Mouse (Mus musculus): Measurements from ENCODE around the gene Hist1h2ah. TPM values are rescaled to one million over a fixed set of nuclear protein-coding genes. Genes with fewer than 3 reads are reported as not detected.
A peak's percentile ranks its signal among the peaks of the same experiment; 100 is the strongest.

The Hist1h2ah gene
- total RNA-seq, 4 experiments from 2014 or later: 3.0 to 6.5 (median 5.3) TPM; not detected in 1

GRCm38 (mm10) chr13:22039951-22040463 lies 4.6 kb upstream of the Hist1h2ah start:
- no peak for DNase-seq (ENCODE audit: low spot score in 2 of 2)

- no peak for DNase-seq (ENCODE audit: low spot score in 2 of 2)
Observed at GRCm38 (mm10) chr13:22039364-22039763, 4.0 kb upstream of the Hist1h2ah start.

DNA sequence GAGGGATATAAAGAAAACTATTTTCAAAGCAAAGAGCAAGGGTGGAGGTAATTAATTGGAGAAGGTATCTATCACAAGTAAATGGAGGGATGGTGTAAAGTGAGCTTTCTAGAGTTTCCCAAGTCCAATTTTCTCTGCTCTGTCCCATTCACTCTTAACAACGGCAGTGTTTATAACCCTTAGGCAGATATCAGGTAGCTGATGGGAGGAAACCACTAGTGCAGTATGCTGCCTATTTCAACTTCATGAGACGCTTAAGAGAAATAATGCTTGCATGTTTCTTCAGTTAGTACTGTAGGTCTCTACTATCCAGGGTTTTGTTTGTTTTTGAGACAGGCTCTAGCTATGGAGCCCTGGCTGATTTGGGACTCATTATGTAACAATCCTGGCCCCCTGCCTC lies 2.0 kb upstream of the Hist1h2ah start:
- DNase-seq (ENCODE audit: low spot score in 2 of 2): no peak

DNA sequence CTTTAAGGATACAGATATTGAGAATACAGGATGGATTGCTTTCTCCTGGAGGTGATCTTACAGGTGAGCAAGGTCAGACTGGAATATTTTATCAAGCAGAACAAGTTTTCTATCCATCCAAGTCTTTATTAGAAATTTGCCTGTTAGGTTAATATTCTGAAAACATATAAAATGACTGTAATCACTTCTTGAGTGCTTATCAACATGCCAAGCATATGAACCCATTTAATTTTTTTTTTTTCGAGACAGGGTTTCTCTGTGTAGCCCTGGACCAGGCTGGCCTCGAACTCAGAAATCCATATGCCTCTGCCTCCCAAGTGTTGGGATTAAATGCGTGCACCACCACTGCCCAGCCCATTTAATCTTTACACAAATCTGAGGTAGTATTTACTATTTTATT lies 1.6 kb upstream of the Hist1h2ah start:
- no peak for DNase-seq (ENCODE audit: low spot score in 2 of 2)

- DNase-seq (ENCODE audit: low spot score in 2 of 2): no peak
Observed at GRCm38 (mm10) chr13:22036149-22036956, 985 bp upstream of the Hist1h2ah start.

GRCm38 (mm10) chr13:22034443-22035266 lies 713 bp downstream of the Hist1h2ah start:
- DNase-seq (ENCODE audit: low spot score in 2 of 2): no peak

DNA sequence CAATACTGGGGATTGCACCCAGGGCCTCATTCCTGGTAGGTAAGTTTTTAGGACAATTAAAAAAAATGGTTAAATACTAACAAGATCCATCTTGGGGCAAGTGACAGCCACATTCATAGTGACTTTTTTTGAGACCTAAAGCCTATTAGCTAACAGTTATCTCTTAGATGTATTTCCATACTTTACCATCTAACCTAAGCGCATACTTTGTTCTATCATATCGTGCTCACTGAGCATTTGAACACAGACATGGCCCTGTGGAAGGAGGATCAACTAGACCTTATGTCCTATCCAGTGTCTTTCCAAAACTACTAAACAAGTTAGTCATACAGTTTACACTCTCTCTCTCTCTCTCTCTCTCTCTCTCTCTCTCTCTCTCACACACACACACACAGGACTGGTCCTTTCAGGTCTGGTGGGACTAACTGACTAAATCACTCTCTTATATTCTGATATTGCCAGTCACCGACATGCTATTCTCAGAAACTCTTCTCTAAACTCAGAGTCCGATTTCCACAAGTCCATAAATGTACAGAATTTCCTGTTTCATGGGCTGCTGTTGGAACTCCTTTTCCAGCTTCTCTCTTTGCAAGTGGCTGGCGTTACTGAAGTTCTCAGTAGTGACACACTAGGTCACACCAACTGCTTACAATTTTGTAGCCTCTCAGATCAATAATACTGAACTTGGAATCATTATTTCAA lies 1.5 kb downstream of the Hist1h2ah start:
- no peak for DNase-seq (ENCODE audit: low spot score in 2 of 2)

- no peak for DNase-seq (ENCODE audit: low spot score in 2 of 2)
Observed at GRCm38 (mm10) chr13:22030493-22030892, 4.9 kb downstream of the Hist1h2ah start.

GRCm38 (mm10) chr13:22029928-22030327 lies 5.4 kb downstream of the Hist1h2ah start:
- no peak for DNase-seq (ENCODE audit: low spot score in 2 of 2)

DNA sequence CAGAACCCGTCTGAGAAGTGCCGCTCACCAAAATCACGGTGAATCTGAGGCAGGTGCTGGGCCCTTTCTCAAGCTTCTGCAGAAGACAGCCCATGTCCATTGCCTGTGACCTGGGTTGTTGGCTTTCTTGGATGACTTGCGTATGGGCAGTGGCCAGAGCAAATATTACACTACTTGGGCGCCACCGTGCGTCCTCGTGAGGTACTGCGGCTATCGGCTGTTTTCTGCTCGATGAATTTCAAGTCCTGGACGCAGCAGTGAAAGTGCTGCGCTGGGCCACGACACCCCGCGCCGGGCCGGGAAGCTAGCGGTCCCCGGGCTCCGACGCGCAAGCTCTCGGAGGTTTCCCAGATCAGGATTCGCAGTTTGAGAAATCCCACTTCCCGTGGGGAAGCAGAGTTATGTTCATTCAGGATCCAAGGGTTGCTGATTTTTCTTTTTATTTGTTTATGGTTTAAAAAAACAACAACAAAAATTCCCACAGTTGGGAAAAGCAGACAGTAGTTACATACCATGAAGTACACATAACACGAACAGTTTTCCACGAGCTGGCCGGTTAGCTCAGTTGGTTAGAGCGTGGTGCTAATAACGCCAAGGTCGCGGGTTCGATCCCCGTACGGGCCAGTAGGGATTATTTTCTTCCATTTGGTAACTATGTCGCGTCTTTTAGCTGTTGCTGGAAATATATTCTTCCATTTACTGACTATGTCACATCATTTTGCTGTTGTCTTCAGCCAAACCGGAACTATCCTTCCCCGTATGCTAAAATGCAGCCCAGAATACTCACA lies 6.5 kb downstream of the Hist1h2ah start:
- peak; percentile 95 to 96 for DNase-seq (ENCODE audit: low spot score in 2 of 2)

GRCm38 (mm10) chr13:22026058-22027031 lies 9.0 kb downstream of the Hist1h2ah start:
- peak; percentile 67 to 70 for DNase-seq (ENCODE audit: low spot score in 2 of 2)

- peak; percentile 63 to 69 for DNase-seq (ENCODE audit: low spot score in 2 of 2)
Observed at GRCm38 (mm10) chr13:22022241-22022640, 13.1 kb downstream of the Hist1h2ah start.

- DNase-seq (ENCODE audit: low spot score in 2 of 2): no peak
Observed at GRCm38 (mm10) chr13:22021581-22021980, 13.8 kb downstream of the Hist1h2ah start.

GRCm38 (mm10) chr13:22020901-22021339 lies 14.4 kb downstream of the Hist1h2ah start:
- peak; percentile 47 to 63 for DNase-seq (ENCODE audit: low spot score in 2 of 2)

- DNase-seq (ENCODE audit: low spot score in 2 of 2): no peak
Observed at GRCm38 (mm10) chr13:22019934-22020835, 15.2 kb downstream of the Hist1h2ah start.

DNA sequence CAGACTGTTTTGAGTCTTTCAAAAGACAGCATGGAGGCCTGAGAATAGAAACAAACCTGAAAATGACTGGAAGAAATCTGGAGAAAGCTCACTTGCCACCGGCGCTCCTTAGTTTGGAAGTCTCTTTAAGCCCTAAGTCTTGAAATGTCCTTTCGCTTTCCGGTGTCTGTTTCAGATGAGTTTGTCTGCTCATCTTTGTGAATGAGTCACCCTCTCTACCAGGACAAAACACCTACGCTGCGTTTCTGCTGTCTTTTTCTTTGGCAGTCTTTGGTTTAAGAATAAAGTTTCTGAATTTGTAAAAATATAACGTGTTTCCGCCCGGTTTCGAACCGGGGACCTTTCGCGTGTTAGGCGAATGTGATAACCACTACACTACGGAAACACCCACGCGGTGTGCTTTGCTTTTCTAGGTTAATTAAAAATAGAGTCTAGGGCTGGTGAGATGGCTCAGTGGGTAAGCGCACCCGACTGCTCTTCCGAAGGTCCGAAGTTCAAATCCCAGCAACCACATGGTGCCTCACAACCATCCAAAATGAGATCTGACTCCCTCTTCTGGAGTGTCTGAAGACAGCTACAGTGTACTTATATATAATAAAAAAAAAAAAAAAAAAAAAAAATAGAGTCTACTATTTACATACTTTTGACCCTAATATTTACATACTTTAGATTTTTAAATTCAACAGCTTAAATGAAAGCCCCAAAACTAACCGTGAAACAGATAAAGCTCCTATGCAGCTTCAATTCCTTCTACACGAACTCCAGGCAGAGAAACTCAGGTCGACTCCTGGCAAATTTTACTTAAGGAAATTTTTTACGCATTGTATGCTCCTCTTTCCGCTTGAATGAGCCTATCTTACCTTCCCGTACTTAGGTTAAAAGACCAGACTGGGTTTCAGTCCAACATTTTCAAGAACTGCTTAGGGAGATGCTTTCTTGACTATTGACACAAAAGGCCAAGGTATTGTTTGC lies 19.6 kb downstream of the Hist1h2ah start:
- peak; percentile 60 to 62 for DNase-seq (ENCODE audit: low spot score in 2 of 2)

DNA sequence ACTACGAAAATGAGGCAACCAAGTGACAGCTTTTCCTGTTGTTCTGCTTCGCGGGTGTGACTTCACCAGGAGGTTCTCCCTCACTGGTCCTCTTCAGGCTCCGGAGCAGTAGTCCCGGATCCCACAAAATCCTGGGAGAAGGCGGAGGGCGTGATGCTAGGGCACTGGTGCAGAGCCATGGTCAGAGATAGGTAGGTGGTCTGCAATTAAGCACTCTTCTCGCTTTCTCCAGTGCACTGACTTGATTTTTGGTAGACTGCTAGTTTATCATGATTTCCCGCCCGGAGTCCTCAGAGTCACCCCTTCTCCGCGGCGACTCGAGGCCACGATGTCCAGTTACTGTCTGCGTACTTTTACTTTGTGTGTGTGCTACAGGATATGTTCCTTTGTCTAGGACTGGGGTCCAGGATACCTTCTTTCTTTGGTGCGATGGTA lies 20.9 kb downstream of the Hist1h2ah start:
- DNase-seq (ENCODE audit: low spot score in 2 of 2): no peak

All from gastrocnemius, adult 8-10 months (tissue).